Mouse (Mus musculus) limb, embryonic 14.5 days (tissue): ENCODE measurements around the gene Dhx40. TPM values are rescaled to one million over a fixed set of nuclear protein-coding genes. Genes with fewer than 3 reads are reported as not detected.
"Not testable (repeated sequence)": the region's sequence is repeated elsewhere in the genome, so short reads cannot be mapped to it uniquely, and the experiment has no call there.

Experiments used
- ATAC-seq: fragments of 200-750 bp; cut with Nextera tagmentation; 2 replicates; pipeline ENCODE4 v1.8.0; 2017; ENCODE audit warnings: low read depth, moderate number of reproducible peaks, moderate TSS enrichment; ENCODE audit not compliant: low FRiP score
- DNase-seq: peaks from one replicate; pipeline ENCODE4 v3.0.0-alpha.2; 2015; ENCODE audit warnings: low spot score
- H3K27ac ChIP-seq: fragments of 300-500 bp; sonication (generic); replicated peaks from 2 replicates; pipeline ENCODE4 v1.5.1; 2014; ENCODE audit warnings: low read depth, mild to moderate bottlenecking, low read length, moderate library complexity, mixed read lengths
- H3K27me3 ChIP-seq: fragments of 300-500 bp; sonication (generic); 2 replicates; pipeline ENCODE4 v1.6.1; 2014; ENCODE audit warnings: low read length, mixed read lengths; ENCODE audit not compliant: control insufficient read depth, insufficient read depth
- H3K36me3 ChIP-seq: fragments of 300-500 bp; sonication (generic); 2 replicates; pipeline ENCODE4 v1.6.1; 2014; ENCODE audit warnings: mild to moderate bottlenecking, low read length, moderate library complexity, mixed read lengths; ENCODE audit not compliant: control insufficient read depth, insufficient read depth
- H3K4me1 ChIP-seq: fragments of 300-500 bp; sonication (generic); 2 replicates; pipeline ENCODE4 v1.6.1; 2014; ENCODE audit warnings: antibody characterized with exemption, low read length, mixed read lengths; ENCODE audit not compliant: control insufficient read depth, insufficient read depth
- H3K4me2 ChIP-seq: fragments of 300-500 bp; sonication (generic); replicated peaks from 2 replicates; pipeline ENCODE4 v1.6.1; 2014; ENCODE audit warnings: low read depth, mild to moderate bottlenecking, low read length, moderate library complexity; ENCODE audit not compliant: severe bottlenecking
- H3K4me3 ChIP-seq: fragments of 300-500 bp; sonication (generic); replicated peaks from 2 replicates; pipeline ENCODE4 v1.5.1; 2014; ENCODE audit warnings: low read length
- H3K9ac ChIP-seq: fragments of 300-500 bp; sonication (generic); 2 replicates; pipeline ENCODE4 v1.6.1; 2014; ENCODE audit warnings: mild to moderate bottlenecking, low read depth, low read length, moderate library complexity; ENCODE audit not compliant: severe bottlenecking
- H3K9me3 ChIP-seq: fragments of 300-500 bp; sonication (generic); 2 replicates; pipeline ENCODE4 v1.6.1; 2016; ENCODE audit warnings: low read length; ENCODE audit not compliant: control insufficient read depth
- POLR2A ChIP-seq: fragments of 200-500 bp; IDR thresholded peaks from 2 replicates; pipeline ENCODE4 v1.8.0; 2012; ENCODE audit warnings: inconsistent platforms, mild to moderate bottlenecking, moderate library complexity, borderline replicate concordance; ENCODE audit not compliant: insufficient read depth, insufficient read length; ENCODE audit errors: extremely low read depth
- WGBS: fragments of 180-500 bp; shearing (Covaris S2); extraction: QIAGEN DNeasy Blood & Tissue Kit; methylation state at CpG from one replicate; pipeline ENCODE4 v1.1.7; 2014; 5-methylcytosine and 5-hydroxymethylcytosine counted together
- polyA plus RNA-seq, 2 experiments: library from polyadenylated mRNA; depleted of rRNA in 1 of 2; stranded (reverse) in 1 of 2; unstranded in 1 of 2; fragments of >200 nt; fragmentation: Nextera tagmentation in 1 of 2; extraction: Ambion mirVana in 1 of 2; gene quantifications; 2 replicates each; pipeline versions ENCODE4 v1.2.1 to v1.2.3; 2012 to 2014

Dhx40 gene
- polyA plus RNA-seq, 2 experiments = 15.2 to 23.3 TPM

GRCm38 (mm10) chr11:86827476-86828245 is 20.1 kb upstream of the Dhx40 start:
- no peak overlapping the region for H3K4me3 ChIP-seq
- H3K36me3 ChIP-seq = no peaks in the 10 kb centered on the region
- H3K4me1 ChIP-seq = no peaks in the 10 kb centered on the region
- no peaks in the 10 kb centered on the region for H3K27me3 ChIP-seq
- no peak for DNase-seq
- no peak overlapping the region for H3K4me2 ChIP-seq
- no peak overlapping the region for H3K27ac ChIP-seq
- no peak overlapping the region for H3K9ac ChIP-seq
- WGBS = 53% methylated on average over 2 of the region's 2 CpGs
- TF ChIP-seq POLR2A = no peak
- no peaks in the 10 kb centered on the region for H3K9me3 ChIP-seq
- ATAC-seq = no peak

DNA sequence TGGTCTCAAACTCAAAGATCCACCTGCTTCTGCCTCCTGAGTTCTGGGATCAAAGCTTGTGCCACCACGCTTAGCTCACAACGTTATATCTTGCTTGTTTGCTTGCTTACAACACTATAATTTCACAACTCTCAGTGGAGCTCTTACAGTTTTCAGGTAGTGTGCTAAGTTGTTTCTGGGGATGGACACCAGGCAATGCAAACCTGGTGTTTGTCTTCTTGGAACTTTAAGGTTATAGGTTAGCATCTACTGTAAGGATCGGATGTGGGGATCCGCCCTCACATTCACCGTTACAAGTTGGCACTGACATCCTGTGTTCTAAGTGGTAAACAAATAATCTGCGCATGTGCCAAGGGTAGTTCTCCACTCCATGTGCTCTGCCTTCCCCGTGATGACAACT is 16.9 kb upstream of the Dhx40 start:
- Histone ChIP-seq H3K4me1 (no peaks in the 10 kb centered on the region), H3K4me3 (no peak overlapping the region), H3K9me3 (no peaks in the 10 kb centered on the region), H3K27ac (no peak overlapping the region), H3K36me3 (no peaks in the 10 kb centered on the region), H3K9ac (no peak overlapping the region), H3K4me2 (no peak overlapping the region), H3K27me3 (no peaks in the 10 kb centered on the region)
- no peak for TF ChIP-seq POLR2A
- ATAC-seq (no peak), DNase-seq (no peak)
- 92% methylated on average over 6 of the region's 7 CpGs for WGBS

GRCm38 (mm10) chr11:86822531-86822930 is 15.0 kb upstream of the Dhx40 start:
- no peak overlapping the region for H3K27ac ChIP-seq
- ATAC-seq (no peak), DNase-seq (no peak)
- H3K36me3 ChIP-seq = no peaks in the 10 kb centered on the region
- no peak for TF ChIP-seq POLR2A
- no peaks in the 10 kb centered on the region for H3K4me1 ChIP-seq
- H3K4me2 ChIP-seq = no peak overlapping the region
- no peak overlapping the region for H3K9ac ChIP-seq
- no peaks in the 10 kb centered on the region for H3K27me3 ChIP-seq
- no peak overlapping the region for H3K4me3 ChIP-seq
- WGBS = 87% methylated on average over 7 of the region's 7 CpGs
- no peaks in the 10 kb centered on the region for H3K9me3 ChIP-seq

DNA sequence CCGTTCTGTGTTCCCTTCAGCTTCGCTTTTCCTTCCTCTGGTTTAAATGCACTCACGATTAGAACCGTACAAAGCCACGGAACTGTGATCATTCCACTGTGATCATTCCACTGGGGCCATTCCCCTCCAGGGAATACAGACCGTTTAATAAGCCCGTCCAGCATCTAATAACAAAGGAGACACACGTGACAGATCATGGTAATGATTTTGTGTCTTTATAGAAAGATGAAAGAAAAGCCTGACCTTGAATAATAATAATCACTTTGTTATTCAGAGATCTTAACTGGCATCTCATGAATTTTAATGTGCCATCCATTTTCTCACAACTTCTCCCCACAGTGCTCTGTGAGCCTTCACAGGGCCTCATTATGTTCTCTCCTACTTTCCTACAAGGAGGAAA is 12.0 kb upstream of the Dhx40 start:
- Histone ChIP-seq H3K27me3 (no peaks in the 10 kb centered on the region), H3K4me2 (no peak overlapping the region), H3K36me3 (no peaks in the 10 kb centered on the region), H3K27ac (no peak overlapping the region), H3K9me3 (no peaks in the 10 kb centered on the region), H3K9ac (no peak overlapping the region), H3K4me3 (no peak overlapping the region), H3K4me1 (no peaks in the 10 kb centered on the region)
- TF ChIP-seq POLR2A = no peak
- no peak for ATAC-seq
- WGBS = 64% methylated on average over 8 of the region's 8 CpGs
- DNase-seq = no peak

DNA sequence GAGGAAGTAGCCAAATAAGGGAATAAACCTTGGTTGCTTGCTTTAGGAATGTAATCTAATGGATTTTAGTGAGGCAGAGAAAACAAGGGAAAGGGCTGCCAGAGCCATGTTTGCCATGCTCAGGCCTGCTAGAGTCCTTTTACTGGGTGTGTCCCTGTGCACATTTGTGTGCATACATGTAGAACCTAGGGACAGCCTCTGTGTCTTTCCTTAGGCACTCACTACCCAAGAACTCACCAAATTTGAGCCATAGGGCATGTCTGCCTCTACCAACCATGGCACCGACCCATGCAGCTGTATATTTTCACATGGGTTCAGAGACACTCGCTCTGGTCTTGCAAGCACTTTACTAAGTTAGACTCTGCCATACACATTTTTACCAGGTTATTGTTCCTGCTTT is 11.4 kb upstream of the Dhx40 start:
- Histone ChIP-seq H3K36me3 (no peaks in the 10 kb centered on the region), H3K9me3 (no peaks in the 10 kb centered on the region), H3K27ac (no peak overlapping the region), H3K4me2 (no peak overlapping the region), H3K4me3 (no peak overlapping the region), H3K9ac (no peak overlapping the region), H3K27me3 (no peaks in the 10 kb centered on the region), H3K4me1 (no peaks in the 10 kb centered on the region)
- no peak for DNase-seq
- ATAC-seq = no peak
- 79% methylated on average over 2 of the region's 2 CpGs for WGBS
- TF ChIP-seq POLR2A = no peak

GRCm38 (mm10) chr11:86816288-86816687 is 8.7 kb upstream of the Dhx40 start:
- H3K9ac ChIP-seq, H3K27me3 ChIP-seq, ATAC-seq, H3K4me1 ChIP-seq, H3K27ac ChIP-seq, H3K36me3 ChIP-seq, H3K9me3 ChIP-seq, H3K4me2 ChIP-seq, H3K4me3 ChIP-seq, DNase-seq: not testable (repeated sequence)
- WGBS = 86% methylated on average over 3 of the region's 3 CpGs

- WGBS = no CpG with 5 or more reads among the region's 11 CpGs
- not testable (repeated sequence) for H3K4me2 ChIP-seq, H3K4me3 ChIP-seq, H3K27me3 ChIP-seq, H3K36me3 ChIP-seq, H3K4me1 ChIP-seq, DNase-seq, H3K9ac ChIP-seq, H3K9me3 ChIP-seq, ATAC-seq, H3K27ac ChIP-seq
Measured at GRCm38 (mm10) chr11:86814481-86814880, 6.9 kb upstream of the Dhx40 start.

DNA sequence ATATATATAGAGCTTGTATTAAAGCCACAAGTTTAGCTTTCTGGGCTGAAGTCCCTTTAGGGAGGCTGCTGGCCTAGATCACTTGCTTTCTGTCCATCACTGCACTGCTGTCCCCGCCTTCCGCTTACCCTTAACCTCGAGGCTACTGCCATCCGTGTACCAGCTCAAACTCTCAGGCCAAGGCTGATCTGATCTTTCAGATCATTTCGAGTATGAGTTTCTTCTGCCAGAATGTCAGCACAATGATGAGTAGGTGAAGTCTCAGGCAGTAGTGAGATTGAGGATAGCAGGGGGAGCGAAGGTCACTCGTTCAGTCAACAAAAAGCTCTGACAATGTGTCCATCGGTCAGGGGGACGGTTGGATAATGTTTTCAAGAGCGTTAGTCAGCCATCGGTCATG is 5.7 kb upstream of the Dhx40 start:
- ATAC-seq, H3K36me3 ChIP-seq, H3K9ac ChIP-seq, H3K27ac ChIP-seq, H3K4me2 ChIP-seq, H3K4me1 ChIP-seq, H3K4me3 ChIP-seq, H3K27me3 ChIP-seq, H3K9me3 ChIP-seq, DNase-seq: not testable (repeated sequence)
- 80% methylated on average over 5 of the region's 11 CpGs for WGBS
